Mouse (Mus musculus): ENCODE results near the gene Olfml2a. TPM values are rescaled to one million over a fixed set of nuclear protein-coding genes. Genes with fewer than 3 reads are reported as not detected.

The Olfml2a gene
- total and polyA plus RNA-seq, 2 experiments from 2014 or later: 3.3 to 12.7 TPM

DNA sequence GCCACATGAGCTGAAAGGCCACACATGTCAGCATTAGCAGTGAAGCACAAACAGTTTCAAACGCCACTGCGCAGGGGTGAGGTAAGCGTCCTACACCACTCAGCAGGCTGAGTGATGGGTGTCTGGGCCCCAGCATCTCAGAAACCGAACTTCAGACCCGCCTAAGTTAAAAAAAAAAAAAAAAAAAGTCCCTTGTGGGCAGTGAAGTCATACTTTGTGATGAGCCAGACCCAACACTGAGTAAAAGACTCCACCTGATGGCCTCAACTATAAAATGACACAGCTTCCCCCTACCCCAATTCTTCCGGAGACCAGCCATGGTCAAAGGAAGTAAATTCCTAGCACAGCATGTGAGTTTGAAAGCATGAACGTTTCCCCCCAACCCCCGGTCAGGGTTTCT is 71.3 kb downstream of the Olfml2a start:
- Histone ChIP-seq H3K27me3 (ENCODE audit: control insufficient read depth, insufficient read depth, low read length) (no peaks in the 10 kb centered on the region), H3K9ac (replicated peaks; ENCODE audit: low read depth, low read length) (peak overlapping the region; percentile 87; the same call in 1 of the 2 replicates), H3K4me2 (ENCODE audit: low read depth, low read length) (peak overlapping the region; percentile 69; the same call in 1 of the 2 replicates), H3K36me3 (replicated peaks; ENCODE audit: control insufficient read depth, insufficient read depth, low read length) (peaks cover 37% of the 10 kb centered on the region), H3K9me3 (replicated peaks; ENCODE audit: control insufficient read depth, low read length) (no peaks in the 10 kb centered on the region), H3K4me1 (ENCODE audit: control insufficient read depth, insufficient read depth) (0 out of 2 replicates have a peak, but pooled peaks cover 3% of the 10 kb centered on the region), H3K4me3 (ENCODE audit: low read depth, low read length) (no peak overlapping the region), H3K27ac (ENCODE audit: low read depth) (no peak overlapping the region)
- 45% methylated on average over 8 of the region's 8 CpGs for WGBS
- ATAC-seq (ENCODE audit: insufficient read depth, low read depth) (no peak), DNase-seq (ENCODE audit: low spot score) (no peak)
- no peak for TF ChIP-seq CTCF (IDR thresholded peaks at IDR 0.05; ENCODE audit: low read depth)
- no peak for TF ChIP-seq EP300 (IDR thresholded peaks at IDR 0.05; ENCODE audit: low read depth)

DNA sequence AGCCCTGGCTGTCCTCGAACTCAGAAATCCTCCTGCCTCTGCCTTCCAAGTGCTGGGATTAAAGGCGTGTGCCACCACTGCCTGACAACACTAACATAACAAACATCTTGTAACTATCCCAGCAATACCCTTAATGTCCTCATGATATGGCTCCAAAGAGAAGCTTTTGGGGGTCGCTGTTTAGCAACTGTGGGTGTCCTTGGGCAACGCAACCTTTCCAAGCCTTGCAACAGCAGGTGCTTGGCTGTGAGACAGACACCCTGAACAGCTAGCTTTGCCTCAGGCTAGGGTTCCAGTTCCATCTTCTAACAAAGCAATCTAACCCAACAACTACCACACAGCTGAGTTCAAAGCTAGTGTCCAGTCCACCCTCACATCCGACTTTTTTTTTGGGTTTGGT is 71.7 kb downstream of the Olfml2a start:
- no peaks in the 10 kb centered on the region for H3K27me3 ChIP-seq (ENCODE audit: control insufficient read depth, insufficient read depth, low read length)
- WGBS: 56% methylated on average over 5 of the region's 5 CpGs
- peaks cover 37% of the 10 kb centered on the region for H3K36me3 ChIP-seq (replicated peaks; ENCODE audit: control insufficient read depth, insufficient read depth, low read length)
- H3K27ac ChIP-seq (ENCODE audit: low read depth): no peak overlapping the region
- TF ChIP-seq CTCF (IDR thresholded peaks at IDR 0.05; ENCODE audit: low read depth): no peak
- TF ChIP-seq EP300 (IDR thresholded peaks at IDR 0.05; ENCODE audit: low read depth): no peak
- H3K9me3 ChIP-seq (replicated peaks; ENCODE audit: control insufficient read depth, low read length): no peaks in the 10 kb centered on the region
- H3K4me1 ChIP-seq (ENCODE audit: control insufficient read depth, insufficient read depth): peaks cover 5% of the 10 kb centered on the region; the same call in 1 of the 2 replicates
- H3K9ac ChIP-seq (replicated peaks; ENCODE audit: low read depth, low read length): peak overlapping the region; percentile 87; the same call in 1 of the 2 replicates
- H3K4me3 ChIP-seq (ENCODE audit: low read depth, low read length): peak overlapping the region; percentile 71
- ATAC-seq (ENCODE audit: insufficient read depth, low read depth): no peak
- DNase-seq (ENCODE audit: low spot score): no peak
- peak overlapping the region; percentile 69 for H3K4me2 ChIP-seq (ENCODE audit: low read depth, low read length)

DNA sequence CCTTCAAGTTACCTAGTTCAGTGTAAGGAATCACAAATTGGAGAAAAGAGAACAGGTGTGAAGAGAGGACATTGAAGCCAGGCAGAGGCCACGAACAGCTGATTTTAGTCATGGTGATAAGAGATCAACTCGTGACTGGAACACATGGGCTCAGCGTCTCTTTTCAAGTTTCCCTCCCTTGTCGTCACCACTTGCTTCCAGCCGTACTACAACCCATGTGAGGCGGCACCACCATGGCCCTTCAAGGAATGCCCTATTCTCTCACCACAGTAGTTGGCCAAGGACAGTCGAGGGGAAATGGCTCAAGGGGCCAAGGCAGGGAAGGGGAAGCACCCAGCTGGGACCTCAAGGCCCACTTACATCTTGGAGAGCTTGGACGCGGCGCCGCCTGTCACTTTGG is 72.6 kb downstream of the Olfml2a start:
- Histone ChIP-seq H3K4me3 (ENCODE audit: low read depth, low read length) (peak overlapping the region; percentile 71), H3K27me3 (ENCODE audit: control insufficient read depth, insufficient read depth, low read length) (no peaks in the 10 kb centered on the region), H3K4me2 (ENCODE audit: low read depth, low read length) (peak overlapping the region; percentile 69), H3K9me3 (replicated peaks; ENCODE audit: control insufficient read depth, low read length) (no peaks in the 10 kb centered on the region), H3K27ac (ENCODE audit: low read depth) (peak overlapping the region; percentile 86), H3K9ac (replicated peaks; ENCODE audit: low read depth, low read length) (peak overlapping the region; percentile 87), H3K4me1 (ENCODE audit: control insufficient read depth, insufficient read depth) (peaks cover 13% of the 10 kb centered on the region; the same call in 1 of the 2 replicates), H3K36me3 (replicated peaks; ENCODE audit: control insufficient read depth, insufficient read depth, low read length) (peaks cover 37% of the 10 kb centered on the region)
- DNase-seq (ENCODE audit: low spot score) (no peak), ATAC-seq (ENCODE audit: insufficient read depth, low read depth) (no peak)
- no peak for TF ChIP-seq EP300 (IDR thresholded peaks at IDR 0.05; ENCODE audit: low read depth)
- TF ChIP-seq CTCF (IDR thresholded peaks at IDR 0.05; ENCODE audit: low read depth): no peak
- 0% methylated on average over 11 of the region's 11 CpGs for WGBS

DNA sequence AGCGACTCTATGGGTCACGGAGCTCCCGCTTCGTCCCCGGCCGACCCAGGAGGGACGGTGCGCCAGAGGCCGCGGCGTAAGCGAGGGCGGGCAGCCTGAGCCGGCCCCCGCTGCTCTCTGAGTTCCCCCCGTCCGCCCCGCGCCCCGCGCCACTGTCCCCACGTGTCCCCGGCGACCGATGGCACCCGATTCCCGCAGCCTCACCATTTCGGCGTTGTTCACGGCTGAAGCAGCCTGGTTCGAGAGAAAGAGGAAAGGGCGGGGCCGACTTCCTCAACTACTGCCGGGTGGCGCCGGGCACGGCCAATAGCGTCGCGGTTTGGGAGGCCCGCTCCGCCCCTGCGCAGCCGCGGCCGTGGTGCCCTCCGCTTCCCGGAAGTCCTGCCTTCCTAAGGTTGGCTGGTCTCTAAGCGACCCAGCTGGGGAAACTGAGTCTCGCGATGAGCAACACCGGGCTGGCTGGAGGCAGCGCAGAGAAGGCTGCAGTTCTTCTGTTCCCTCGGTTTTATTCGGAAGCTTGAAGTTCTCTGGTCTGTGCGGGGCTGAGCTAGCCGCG is 73.2 kb downstream of the Olfml2a start, which contains the start of gene Arpc5l:
Gene Arpc5l (plus strand): TSS at position 469 of the 556 bp plus-strand sequence.
- Histone ChIP-seq H3K4me1 (ENCODE audit: control insufficient read depth, insufficient read depth) (peaks cover 17% of the 10 kb centered on the region; the same call in 1 of the 2 replicates), H3K9ac (replicated peaks; ENCODE audit: low read depth, low read length) (peak within 1 kb of the TSS; percentile 87), H3K27me3 (ENCODE audit: control insufficient read depth, insufficient read depth, low read length) (no peaks in the 10 kb centered on the region), H3K36me3 (replicated peaks; ENCODE audit: control insufficient read depth, insufficient read depth, low read length) (peaks cover 37% of the 10 kb centered on the region), H3K4me2 (ENCODE audit: low read depth, low read length) (peak within 1 kb of the TSS; percentile 69), H3K9me3 (replicated peaks; ENCODE audit: control insufficient read depth, low read length) (no peaks in the 10 kb centered on the region), H3K27ac (ENCODE audit: low read depth) (peak within 1 kb of the TSS; percentile 86), H3K4me3 (ENCODE audit: low read depth, low read length) (peak within 1 kb of the TSS; percentile 71)
- TF ChIP-seq EP300 (IDR thresholded peaks at IDR 0.05; ENCODE audit: low read depth) (0 out of 2 replicates have a peak, but pooled peaks have one; percentile 33), CTCF (IDR thresholded peaks at IDR 0.05; ENCODE audit: low read depth) (no peak)
- under 1% methylated on average over 58 of the region's 58 CpGs for WGBS
- ATAC-seq (ENCODE audit: insufficient read depth, low read depth) (peak; percentile 82), DNase-seq (ENCODE audit: low spot score) (peak; percentile 93)

DNA sequence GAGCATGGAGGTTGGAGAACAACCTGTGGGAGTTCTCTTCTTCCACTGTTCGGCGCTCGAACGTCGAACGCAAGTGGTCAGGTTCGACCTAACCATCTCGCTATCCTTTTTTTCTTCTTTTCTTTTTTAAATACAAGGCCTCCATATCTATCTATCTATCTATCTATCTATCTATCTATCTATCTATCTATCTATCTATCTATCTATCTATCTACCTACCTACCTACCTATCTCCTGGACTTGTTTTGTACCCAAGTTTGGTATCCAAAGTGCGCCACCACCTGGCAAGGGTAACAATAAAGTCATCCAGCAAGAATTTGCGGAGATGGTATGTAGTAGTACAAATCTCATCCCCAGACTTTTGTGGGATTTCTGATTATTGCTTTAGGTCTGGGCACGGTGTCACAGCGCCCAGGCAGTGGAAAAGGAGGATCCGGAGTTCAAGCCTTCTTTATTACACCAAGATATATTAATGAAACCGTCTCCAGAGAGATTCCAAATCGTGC is 73.8 kb downstream of the Olfml2a start, which contains the start of gene Rpl35:
Gene Rpl35 (minus strand): TSS at position 51 of the 506 bp plus-strand sequence.
- peaks cover 17% of the 10 kb centered on the region; the same call in 1 of the 2 replicates for H3K4me1 ChIP-seq (ENCODE audit: control insufficient read depth, insufficient read depth)
- ATAC-seq (ENCODE audit: insufficient read depth, low read depth): no peak

More for the DNA sequence above, 73.8 kb downstream of the Olfml2a start, which contains the start of gene Rpl35:
- Histone ChIP-seq H3K9ac (replicated peaks; ENCODE audit: low read depth, low read length) (peak within 1 kb of the TSS; percentile 87), H3K27me3 (ENCODE audit: control insufficient read depth, insufficient read depth, low read length) (no peaks in the 10 kb centered on the region), H3K4me3 (ENCODE audit: low read depth, low read length) (peak within 1 kb of the TSS; percentile 71), H3K36me3 (replicated peaks; ENCODE audit: control insufficient read depth, insufficient read depth, low read length) (peaks cover 32% of the 10 kb centered on the region), H3K27ac (ENCODE audit: low read depth) (peak within 1 kb of the TSS; percentile 86), H3K4me2 (ENCODE audit: low read depth, low read length) (peak within 1 kb of the TSS; percentile 69), H3K9me3 (replicated peaks; ENCODE audit: control insufficient read depth, low read length) (no peaks in the 10 kb centered on the region)
- WGBS: 11% methylated on average over 15 of the region's 15 CpGs
- no peak for DNase-seq (ENCODE audit: low spot score)
- TF ChIP-seq EP300 (IDR thresholded peaks at IDR 0.05; ENCODE audit: low read depth): no peak
